Mouse (Mus musculus) v-Abl transformed pro-B cells (cell line): Measurements from ENCODE around the gene Arhgap45.

ENCODE experiments used
- in situ Hi-C, 2 experiments: fragments of 400-800 bp; cut with MboI; formaldehyde crosslinking; loops; one replicate each; pipeline ENCODE4 v1.15.1; 2025; ENCODE audit not compliant: unreplicated experiment in 2 of 2

Arhgap45 gene

GRCm38 (mm10) chr10:80050885-80051617, 34.6 kb downstream of the Arhgap45 start:
- in situ Hi-C loops: loop anchor here in 1 of 2 experiments (5.0 kb wide), 1 partner anchor 61 kb away; no protein-coding TSS in a partner anchor

GRCm38 (mm10) chr10:80051618-80052373, 35.3 kb downstream of the Arhgap45 start:
- in situ Hi-C loops: loop anchor here in 1 of 2 experiments (5.0 kb wide), 1 partner anchor 61 kb away; no protein-coding TSS in a partner anchor

GRCm38 (mm10) chr10:80052374-80052764, 35.9 kb downstream of the Arhgap45 start:
- in situ Hi-C loops: loop anchor here in 1 of 2 experiments (5.0 kb wide), 1 partner anchor 60 kb away; no protein-coding TSS in a partner anchor

- in situ Hi-C loops: loop anchor here in 1 of 2 experiments (5.0 kb wide), 1 partner anchor 59 kb away; no protein-coding TSS in a partner anchor
These were observed 36.9 kb downstream of the Arhgap45 start for GRCm38 (mm10) chr10:80053259-80053780.

- in situ Hi-C loops: loop anchor here in 1 of 2 experiments (5.0 kb wide), 1 partner anchor 58 kb away; no protein-coding TSS in a partner anchor
These were observed 37.7 kb downstream of the Arhgap45 start for GRCm38 (mm10) chr10:80053831-80054815.

GRCm38 (mm10) chr10:80054911-80055310, 38.5 kb downstream of the Arhgap45 start:
- in situ Hi-C loops: loop anchor here in 1 of 2 experiments (5.0 kb wide), 2 partner anchors 57 to 68 kb away; partner anchors contain the start of gene Cnn2

- in situ Hi-C loops: loop anchor here in 1 of 2 experiments (5.0 kb wide), 1 partner anchor 68 kb away; the partner anchor contains the start of gene Cnn2
These were observed 38.9 kb downstream of the Arhgap45 start for GRCm38 (mm10) chr10:80055364-80055763.

- in situ Hi-C loops: loop anchor here in 1 of 2 experiments (5.0 kb wide), 1 partner anchor 69 kb away; the partner anchor contains the start of gene Cnn2
These were observed 39.4 kb downstream of the Arhgap45 start for GRCm38 (mm10) chr10:80055891-80056290.

- in situ Hi-C loops: loop anchor here in 1 of 2 experiments (5.0 kb wide), 1 partner anchor 69 kb away; the partner anchor contains the start of gene Cnn2
These were observed 40.1 kb downstream of the Arhgap45 start for GRCm38 (mm10) chr10:80056506-80056905.

GRCm38 (mm10) chr10:80056976-80057682, 40.7 kb downstream of the Arhgap45 start:
- in situ Hi-C loops: loop anchor here in 1 of 2 experiments (5.0 kb wide), 1 partner anchor 70 kb away; the partner anchor contains the start of gene Cnn2

- in situ Hi-C loops: loop anchor here in 1 of 2 experiments (5.0 kb wide), 1 partner anchor 71 kb away; the partner anchor contains the start of gene Cnn2
These were observed 41.4 kb downstream of the Arhgap45 start for GRCm38 (mm10) chr10:80057683-80058326.

GRCm38 (mm10) chr10:80063104-80063503, 46.7 kb downstream of the Arhgap45 start:
- in situ Hi-C loops: no loop called here

GRCm38 (mm10) chr10:80063877-80064650, 47.6 kb downstream of the Arhgap45 start:
- in situ Hi-C loops: no loop called here

GRCm38 (mm10) chr10:80069251-80069650, 52.8 kb downstream of the Arhgap45 start:
- in situ Hi-C loops: no loop called here

- in situ Hi-C loops: loop anchor here in 1 of 2 experiments (5.0 kb wide), 1 partner anchor 37 kb away; the partner anchor contains the start of gene Sbno2
These were observed 53.5 kb downstream of the Arhgap45 start for GRCm38 (mm10) chr10:80069948-80070450.

- in situ Hi-C loops: loop anchor here in 1 of 2 experiments (5.0 kb wide), 1 partner anchor 36 kb away; the partner anchor contains the start of gene Sbno2
These were observed 54.5 kb downstream of the Arhgap45 start for GRCm38 (mm10) chr10:80070837-80071515.
